Mouse (Mus musculus) embryonic facial prominence, embryonic 13.5 days (tissue): Measurements from ENCODE around the gene Npsr1. TPM values are rescaled to one million over a fixed set of nuclear protein-coding genes. Genes with fewer than 3 reads are reported as not detected.

Source experiments
- ATAC-seq: fragments of 200-750 bp; cut with Nextera tagmentation; 2 replicates; pipeline ENCODE4 v1.8.0; 2017; ENCODE audit warnings: low read depth; ENCODE audit not compliant: insufficient number of reproducible peaks, insufficient read depth, low FRiP score, low TSS enrichment
- H3K27ac ChIP-seq: fragments of 300-500 bp; sonication (generic); 2 replicates; pipeline ENCODE4 v1.5.1; 2015; ENCODE audit warnings: moderate library complexity, mild to moderate bottlenecking, inconsistent platforms
- H3K27me3 ChIP-seq: fragments of 300-500 bp; sonication (generic); 2 replicates; pipeline ENCODE4 v1.6.1; 2015; ENCODE audit warnings: mild to moderate bottlenecking, inconsistent platforms
- H3K36me3 ChIP-seq: fragments of 300-500 bp; sonication (generic); 2 replicates; pipeline ENCODE4 v1.6.1; 2015; ENCODE audit warnings: mild to moderate bottlenecking, inconsistent platforms
- H3K4me1 ChIP-seq: fragments of 300-500 bp; sonication (generic); 2 replicates; pipeline ENCODE4 v1.6.1; 2015; ENCODE audit warnings: inconsistent platforms
- H3K4me2 ChIP-seq: fragments of 300-500 bp; sonication (generic); 2 replicates; pipeline ENCODE4 v1.6.1; 2015; ENCODE audit warnings: moderate library complexity, mild to moderate bottlenecking, inconsistent platforms
- H3K4me3 ChIP-seq: fragments of 300-500 bp; sonication (generic); 2 replicates; pipeline ENCODE4 v1.5.1; 2015; ENCODE audit warnings: mild to moderate bottlenecking, inconsistent platforms
- H3K9ac ChIP-seq: fragments of 300-500 bp; sonication (generic); 2 replicates; pipeline ENCODE4 v1.6.1; 2015; ENCODE audit warnings: mild to moderate bottlenecking, inconsistent platforms
- H3K9me3 ChIP-seq: fragments of 300-500 bp; sonication (generic); 2 replicates; pipeline ENCODE4 v1.6.1; 2016; ENCODE audit warnings: inconsistent platforms
- WGBS: fragments of 180-500 bp; shearing (Covaris S2); methylation state at CpG from one replicate; pipeline ENCODE4 v1.1.7; 2015; ENCODE audit warnings: mixed read lengths; 5-methylcytosine and 5-hydroxymethylcytosine counted together
- polyA plus RNA-seq: library from polyadenylated mRNA; unstranded; fragments of >200 nt; fragmentation: Nextera tagmentation; extraction: Ambion mirVana; gene quantifications from 2 replicates; pipeline ENCODE4 v1.2.1, GENCODE M21; 2015

Npsr1 gene
- polyA plus RNA-seq, 1 experiment from 2014 or later: not detected

GRCm38 (mm10) chr9:24254236-24254635 is 156.4 kb downstream of the Npsr1 start:
- 69% methylated on average over 8 of the region's 8 CpGs for WGBS
- Histone ChIP-seq H3K9ac (no peak overlapping the region), H3K36me3 (no peaks in the 10 kb centered on the region), H3K4me2 (no peak overlapping the region), H3K27ac (no peak overlapping the region), H3K4me1 (no peaks in the 10 kb centered on the region), H3K4me3 (no peak overlapping the region), H3K27me3 (no peaks in the 10 kb centered on the region), H3K9me3 (no peaks in the 10 kb centered on the region)
- no peak for ATAC-seq

GRCm38 (mm10) chr9:24280498-24281287 is 182.9 kb downstream of the Npsr1 start:
- Histone ChIP-seq H3K36me3 (no peaks in the 10 kb centered on the region), H3K4me2 (no peak overlapping the region), H3K9me3 (no peaks in the 10 kb centered on the region), H3K27me3 (no peaks in the 10 kb centered on the region), H3K9ac (no peak overlapping the region), H3K4me3 (no peak overlapping the region), H3K27ac (no peak overlapping the region), H3K4me1 (no peaks in the 10 kb centered on the region)
- ATAC-seq: no peak
- WGBS: 87% methylated on average over 2 of the region's 2 CpGs

GRCm38 (mm10) chr9:24282617-24283016 is 184.8 kb downstream of the Npsr1 start:
- no peaks in the 10 kb centered on the region for H3K27me3 ChIP-seq
- H3K9me3 ChIP-seq: no peaks in the 10 kb centered on the region
- no peaks in the 10 kb centered on the region for H3K36me3 ChIP-seq
- no peak overlapping the region for H3K4me2 ChIP-seq
- no peaks in the 10 kb centered on the region for H3K4me1 ChIP-seq
- ATAC-seq: no peak
- H3K4me3 ChIP-seq: no peak overlapping the region
- WGBS: 74% methylated on average over 3 of the region's 3 CpGs
- H3K9ac ChIP-seq: no peak overlapping the region
- H3K27ac ChIP-seq: no peak overlapping the region

GRCm38 (mm10) chr9:24283071-24283470 is 185.3 kb downstream of the Npsr1 start:
- ATAC-seq: no peak
- Histone ChIP-seq H3K4me2 (no peak overlapping the region), H3K4me3 (no peak overlapping the region), H3K27ac (no peak overlapping the region), H3K9ac (no peak overlapping the region), H3K9me3 (no peaks in the 10 kb centered on the region), H3K4me1 (no peaks in the 10 kb centered on the region), H3K27me3 (no peaks in the 10 kb centered on the region), H3K36me3 (no peaks in the 10 kb centered on the region)
- 47% methylated on average over 2 of the region's 2 CpGs for WGBS

GRCm38 (mm10) chr9:24283536-24283935 is 185.7 kb downstream of the Npsr1 start:
- H3K9me3 ChIP-seq: no peaks in the 10 kb centered on the region
- H3K9ac ChIP-seq: no peak overlapping the region
- no peaks in the 10 kb centered on the region for H3K27me3 ChIP-seq
- H3K4me2 ChIP-seq: no peak overlapping the region
- no peaks in the 10 kb centered on the region for H3K36me3 ChIP-seq
- no peak for ATAC-seq
- no peak overlapping the region for H3K4me3 ChIP-seq
- no peak overlapping the region for H3K27ac ChIP-seq
- no peaks in the 10 kb centered on the region for H3K4me1 ChIP-seq

GRCm38 (mm10) chr9:24284239-24285084 is 186.7 kb downstream of the Npsr1 start:
- H3K4me3 ChIP-seq: no peak overlapping the region
- 80% methylated on average over 5 of the region's 5 CpGs for WGBS
- H3K4me1 ChIP-seq: no peaks in the 10 kb centered on the region
- no peak for ATAC-seq
- H3K9me3 ChIP-seq: no peaks in the 10 kb centered on the region
- no peak overlapping the region for H3K9ac ChIP-seq
- no peaks in the 10 kb centered on the region for H3K27me3 ChIP-seq
- no peaks in the 10 kb centered on the region for H3K36me3 ChIP-seq
- no peak overlapping the region for H3K27ac ChIP-seq
- no peak overlapping the region for H3K4me2 ChIP-seq

- Histone ChIP-seq H3K9ac (no peak overlapping the region), H3K4me3 (no peak overlapping the region), H3K9me3 (no peaks in the 10 kb centered on the region), H3K27me3 (no peaks in the 10 kb centered on the region), H3K27ac (no peak overlapping the region), H3K4me1 (no peaks in the 10 kb centered on the region), H3K36me3 (no peaks in the 10 kb centered on the region), H3K4me2 (no peak overlapping the region)
- ATAC-seq: no peak
- WGBS: 93% methylated on average over 5 of the region's 5 CpGs
These were observed 187.6 kb downstream of the Npsr1 start for GRCm38 (mm10) chr9:24285419-24285818.

GRCm38 (mm10) chr9:24291385-24291784 is 193.6 kb downstream of the Npsr1 start:
- 48% methylated on average over 6 of the region's 6 CpGs for WGBS
- Histone ChIP-seq H3K36me3 (no peaks in the 10 kb centered on the region), H3K27me3 (no peaks in the 10 kb centered on the region), H3K4me1 (0 out of 2 replicates have a peak, but pooled peaks cover 4% of the 10 kb centered on the region), H3K9me3 (no peaks in the 10 kb centered on the region), H3K4me3 (no peak overlapping the region), H3K9ac (no peak overlapping the region), H3K27ac (no peak overlapping the region), H3K4me2 (no peak overlapping the region)
- ATAC-seq: no peak

- no peak overlapping the region for H3K9ac ChIP-seq
- no peak overlapping the region for H3K4me3 ChIP-seq
- 0 out of 2 replicates have a peak, but pooled peaks cover 4% of the 10 kb centered on the region for H3K4me1 ChIP-seq
- H3K27ac ChIP-seq: no peak overlapping the region
- WGBS: 58% methylated on average over 12 of the region's 12 CpGs
- H3K9me3 ChIP-seq: no peaks in the 10 kb centered on the region
- ATAC-seq: no peak
- no peak overlapping the region for H3K4me2 ChIP-seq
- H3K36me3 ChIP-seq: no peaks in the 10 kb centered on the region
- no peaks in the 10 kb centered on the region for H3K27me3 ChIP-seq
These were observed 195.6 kb downstream of the Npsr1 start for GRCm38 (mm10) chr9:24293252-24293959.

GRCm38 (mm10) chr9:24302906-24303305 is 205.1 kb downstream of the Npsr1 start:
- no peaks in the 10 kb centered on the region for H3K27me3 ChIP-seq
- no peak for ATAC-seq
- H3K4me2 ChIP-seq: no peak overlapping the region
- H3K9me3 ChIP-seq: no peaks in the 10 kb centered on the region
- H3K27ac ChIP-seq: no peak overlapping the region
- 89% methylated on average over 6 of the region's 6 CpGs for WGBS
- H3K36me3 ChIP-seq: no peaks in the 10 kb centered on the region
- H3K4me3 ChIP-seq: no peak overlapping the region
- no peaks in the 10 kb centered on the region for H3K4me1 ChIP-seq
- H3K9ac ChIP-seq: no peak overlapping the region

- 32% methylated on average over 5 of the region's 5 CpGs for WGBS
These were observed 209.2 kb downstream of the Npsr1 start for GRCm38 (mm10) chr9:24306990-24307389.

More at GRCm38 (mm10) chr9:24306990-24307389, 209.2 kb downstream of the Npsr1 start:
- no peaks in the 10 kb centered on the region for H3K9me3 ChIP-seq
- H3K27ac ChIP-seq: no peak overlapping the region
- ATAC-seq: no peak
- H3K9ac ChIP-seq: no peak overlapping the region
- H3K4me1 ChIP-seq: no peaks in the 10 kb centered on the region
- H3K4me3 ChIP-seq: no peak overlapping the region
- no peaks in the 10 kb centered on the region for H3K36me3 ChIP-seq
- H3K27me3 ChIP-seq: no peaks in the 10 kb centered on the region
- H3K4me2 ChIP-seq: no peak overlapping the region
